Mouse (Mus musculus) mouse embryonic stem cell (cell line): ENCODE measurements at regions not wholly inside any gene's neighbourhood (a gene's known extent, or its start where the extent isn't known, plus 50 kb on each side); places are given as distances from the start of the nearest gene placed in this dataset.

Experiments used
- in situ Hi-C, 2 experiments: fragments of 300-500 bp; cut with MboI; formaldehyde crosslinking; loops; 1 replicate in 1 of 2; 3 replicates in 1 of 2; pipeline ENCODE4 v1.14.3; 2019 to 2020; ENCODE audit warnings: low sequenced_read_pairs in 2 of 2, low pct_unique_long_range_greater_than_20kb in 1 of 2, mixed read lengths in 1 of 2; ENCODE audit not compliant: unreplicated experiment in 1 of 2

DNA sequence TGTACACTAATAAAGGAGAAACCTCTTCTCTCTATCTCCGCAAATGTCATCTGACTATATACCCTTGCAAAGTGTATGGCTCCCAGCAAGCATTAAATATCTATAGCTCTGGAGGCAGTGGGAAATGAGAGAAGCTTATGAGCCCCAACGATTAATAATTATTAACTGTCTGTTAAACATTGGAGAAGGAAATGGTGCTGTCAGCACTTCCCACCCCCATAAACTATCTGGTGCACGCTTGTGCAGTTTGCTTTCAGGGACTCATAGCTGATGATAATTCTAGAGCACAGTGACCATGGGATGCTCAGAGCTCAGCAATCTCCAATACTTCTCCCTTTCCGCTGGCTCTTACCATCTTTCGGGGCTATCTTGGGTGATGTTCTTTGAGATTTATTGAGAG is 541.2 kb downstream of the Grxcr1 start:
- in situ Hi-C loops = no loop called here

DNA sequence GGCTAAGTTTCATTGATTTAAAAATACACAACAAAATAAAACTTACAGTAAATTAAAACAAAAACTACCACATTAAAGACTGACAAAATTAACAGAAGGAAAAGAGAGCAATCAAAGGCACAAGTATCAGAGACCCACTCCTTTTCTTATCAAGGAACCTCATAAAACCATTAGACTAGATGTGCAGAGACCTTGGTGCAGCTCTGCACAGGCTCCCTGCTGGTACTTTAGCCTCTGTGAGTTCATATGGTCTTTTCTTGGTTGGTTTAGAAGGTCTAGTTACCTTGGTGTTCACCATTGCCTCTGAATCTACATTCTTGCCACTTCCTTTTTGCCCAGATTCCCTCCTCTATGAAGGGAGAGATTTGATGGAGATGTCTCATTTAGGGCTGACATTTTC is 544.2 kb downstream of the Grxcr1 start:
- in situ Hi-C loops = no loop called here

DNA sequence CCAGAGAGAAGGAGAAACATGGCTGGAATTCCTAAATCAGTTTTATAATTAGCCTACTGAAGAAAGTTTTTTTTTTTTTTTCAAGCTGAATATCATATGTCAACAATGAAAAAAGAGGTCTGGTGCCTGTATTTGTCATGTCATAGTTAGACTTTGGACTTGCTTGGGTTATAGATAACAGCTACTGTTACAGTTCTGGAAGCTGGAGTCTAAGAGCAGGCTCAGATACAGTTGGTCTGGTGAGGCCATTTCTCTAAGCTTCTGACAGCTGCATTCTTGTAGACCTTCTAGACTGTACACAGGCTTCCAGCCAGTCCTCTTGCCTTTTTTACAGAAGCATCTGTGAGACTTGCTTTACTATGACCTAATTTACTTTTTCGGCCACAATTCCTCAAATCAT is 546.9 kb downstream of the Grxcr1 start:
- in situ Hi-C loops = no loop called here

DNA sequence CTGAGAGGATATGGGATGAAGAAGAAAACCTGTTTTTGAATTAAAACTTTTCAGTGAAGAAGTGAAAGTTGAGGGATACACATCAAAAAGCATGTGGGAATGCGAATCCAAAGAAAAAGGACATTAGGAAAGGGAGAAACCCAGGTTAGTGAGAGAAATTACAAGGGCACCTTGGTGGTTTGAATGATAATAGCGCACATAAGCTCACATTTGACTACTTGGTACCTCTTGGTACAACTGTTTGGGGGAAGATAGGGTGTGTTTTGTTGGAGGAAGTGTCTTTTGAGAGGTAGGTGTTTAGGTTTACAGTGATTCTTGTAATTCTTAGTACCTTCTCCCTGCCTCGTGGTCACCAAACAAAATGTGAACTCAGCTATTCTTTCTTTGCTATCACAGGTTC is 560.8 kb downstream of the Grxcr1 start:
- in situ Hi-C loops = no loop called here

DNA sequence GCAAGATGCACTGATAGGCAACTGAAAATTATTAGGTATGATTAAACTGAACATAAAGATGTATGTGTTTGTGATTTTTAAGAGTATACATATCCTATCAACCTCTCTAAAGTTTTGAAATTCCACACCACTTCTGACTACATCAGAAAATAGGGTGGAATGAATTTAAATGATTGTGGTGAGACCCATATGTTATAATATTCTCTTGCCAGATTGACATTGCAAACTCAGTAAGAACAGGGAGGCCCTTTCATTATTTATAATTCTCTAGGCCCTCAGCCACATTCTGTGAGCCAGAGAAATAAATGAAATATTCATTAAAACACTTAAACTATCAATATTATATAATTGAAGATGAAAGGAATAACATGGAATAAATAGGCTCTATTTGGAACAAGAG is 586.8 kb downstream of the Grxcr1 start:
- in situ Hi-C loops = loop anchor here in 1 of 2 experiments (25.0 kb wide), 1 partner anchor 106 kb away; no protein-coding TSS in a partner anchor

DNA sequence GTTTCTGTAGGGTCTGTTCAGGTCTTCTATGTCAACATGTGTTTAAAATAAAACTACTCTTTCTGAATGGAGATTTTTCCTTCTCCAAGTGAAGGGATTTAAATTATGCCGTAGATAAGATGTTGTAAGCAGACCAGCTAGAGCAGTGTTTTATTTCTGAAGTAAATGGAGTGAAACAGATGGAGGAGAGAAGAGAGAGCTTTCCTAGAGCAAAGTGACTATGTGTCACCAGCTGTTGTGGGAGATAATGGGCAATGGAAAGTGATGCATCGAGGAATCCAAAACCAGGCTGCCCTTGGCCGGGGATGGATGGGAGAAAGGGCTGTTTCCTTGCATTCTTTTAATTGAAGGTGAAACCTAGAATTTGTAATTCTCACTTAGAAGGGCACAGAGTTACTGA is 603.8 kb downstream of the Grxcr1 start:
- in situ Hi-C loops = no loop called here

DNA sequence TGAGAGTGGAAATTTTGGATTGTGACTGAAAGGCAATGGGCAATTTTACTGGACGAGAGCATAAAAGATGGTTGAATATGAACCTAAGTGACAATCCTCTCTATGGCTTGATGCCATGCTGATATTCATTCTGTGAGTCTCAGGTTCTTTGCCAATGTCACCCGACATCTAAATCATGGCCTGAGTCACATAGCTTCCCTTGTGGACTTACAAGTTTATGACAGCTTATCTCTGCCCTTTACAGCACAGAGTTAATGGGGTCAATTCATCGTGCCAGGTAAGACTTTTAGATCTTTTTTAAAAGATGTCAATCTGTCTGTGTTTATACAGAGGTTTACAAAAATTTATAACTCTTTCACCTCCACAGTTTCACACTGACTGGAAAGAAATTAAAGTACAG is 641.2 kb downstream of the Grxcr1 start:
- in situ Hi-C loops = no loop called here

DNA sequence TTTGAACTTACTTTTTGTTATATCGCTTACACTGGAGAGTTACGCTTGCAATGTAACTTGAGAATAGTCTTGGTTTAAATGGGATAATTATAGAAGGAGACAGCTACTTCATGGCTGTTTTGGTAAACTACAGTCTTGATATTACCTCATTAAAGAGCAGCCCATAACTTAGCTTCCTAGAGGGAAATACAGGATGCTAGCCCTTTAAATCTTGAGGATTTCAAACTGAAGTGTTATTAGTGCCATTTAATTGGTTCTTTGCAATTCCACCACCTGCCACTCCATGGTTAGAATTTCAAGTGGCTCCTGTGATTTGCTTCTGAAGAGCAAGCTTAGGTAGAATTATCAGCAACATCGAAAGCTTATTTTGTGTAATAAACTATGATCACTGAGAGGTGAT is 640.1 kb downstream of the Kctd8 start:
- in situ Hi-C loops = no loop called here

DNA sequence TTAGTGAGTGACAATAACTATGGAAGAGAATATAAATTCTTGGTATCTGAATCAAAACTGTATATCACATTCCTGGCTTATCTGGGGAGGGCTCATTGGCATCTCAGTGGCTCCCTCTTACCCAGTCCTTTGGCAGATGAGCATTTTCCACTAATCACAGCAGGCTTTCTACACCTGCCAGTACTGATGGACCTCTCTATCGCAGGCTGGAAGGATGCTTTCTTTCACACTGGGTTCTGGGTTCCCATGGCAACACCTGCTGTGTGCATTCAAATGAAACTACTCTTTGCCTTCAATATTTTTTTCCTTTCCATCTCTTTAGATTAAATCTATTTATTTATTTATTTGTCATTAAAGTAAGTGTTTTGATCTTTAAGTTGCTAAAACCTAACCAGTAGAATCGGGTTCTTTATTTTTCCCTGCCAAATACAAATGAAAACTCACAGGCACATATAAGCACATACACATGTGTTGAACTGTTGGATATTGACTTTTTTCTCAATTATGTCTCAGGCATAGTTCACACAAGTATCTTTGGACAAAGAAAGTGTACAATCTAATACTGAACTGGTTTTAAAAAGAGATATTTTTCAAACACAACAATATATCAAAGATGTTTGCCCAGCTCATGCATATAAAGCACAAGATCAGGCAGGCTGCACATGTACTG is 635.9 kb downstream of the Kctd8 start:
- in situ Hi-C loops = no loop called here

DNA sequence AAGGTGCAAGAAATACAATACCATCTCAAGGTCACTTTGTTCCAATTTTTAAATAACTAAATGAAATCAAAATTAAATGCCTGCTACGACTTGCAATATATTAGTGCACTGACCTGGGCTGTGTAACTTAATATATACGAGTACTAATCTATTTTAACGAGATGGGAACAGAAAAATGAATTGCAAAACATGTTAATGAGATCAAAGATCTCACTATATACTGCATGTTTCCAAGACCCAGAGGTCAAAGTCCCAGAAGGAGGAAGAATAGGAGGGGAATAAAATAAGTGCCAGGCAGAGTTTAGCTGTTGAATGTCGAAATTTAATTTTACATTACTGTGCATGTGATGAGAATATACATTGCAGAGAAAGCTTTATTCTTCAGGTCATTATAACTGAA is 614.7 kb downstream of the Kctd8 start:
- in situ Hi-C loops = no loop called here

DNA sequence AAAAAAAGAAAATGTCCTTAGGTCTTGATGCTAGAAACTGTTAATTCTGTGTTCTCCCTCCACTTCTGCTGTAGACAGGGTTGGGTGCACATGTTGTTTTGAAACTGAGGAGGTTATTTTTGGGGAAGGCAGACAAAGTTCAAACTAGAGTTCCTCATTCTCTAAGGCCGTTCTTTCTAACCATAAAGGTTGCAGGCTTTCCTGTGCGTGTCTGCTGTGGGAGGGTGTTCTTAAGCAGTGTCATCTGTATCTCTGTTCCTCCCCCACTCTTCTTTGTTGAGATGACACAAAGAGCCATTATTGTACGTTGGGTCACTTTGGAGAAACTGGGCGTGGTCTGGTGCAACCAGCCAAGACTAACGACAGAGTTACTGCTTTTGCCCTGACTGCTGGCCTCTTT is 606.3 kb downstream of the Kctd8 start:
- in situ Hi-C loops = no loop called here

DNA sequence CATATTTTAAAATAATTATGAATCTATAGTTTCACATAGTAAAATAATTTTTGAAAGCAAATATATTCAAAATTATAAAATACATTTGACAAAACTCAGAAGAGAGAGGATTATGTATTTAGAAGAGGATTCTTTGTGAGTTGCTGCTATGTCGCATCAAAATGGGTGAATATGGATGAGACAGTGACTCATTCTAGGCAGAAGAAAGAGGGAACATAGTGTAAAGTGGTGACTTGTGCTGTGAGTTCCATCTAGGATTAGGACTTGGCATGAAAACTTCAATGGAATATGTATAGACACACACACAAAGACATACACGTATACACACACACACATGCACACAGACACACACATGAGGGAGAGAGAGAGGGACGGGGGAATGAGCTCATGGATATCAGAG is 591.0 kb downstream of the Kctd8 start:
- in situ Hi-C loops = no loop called here

DNA sequence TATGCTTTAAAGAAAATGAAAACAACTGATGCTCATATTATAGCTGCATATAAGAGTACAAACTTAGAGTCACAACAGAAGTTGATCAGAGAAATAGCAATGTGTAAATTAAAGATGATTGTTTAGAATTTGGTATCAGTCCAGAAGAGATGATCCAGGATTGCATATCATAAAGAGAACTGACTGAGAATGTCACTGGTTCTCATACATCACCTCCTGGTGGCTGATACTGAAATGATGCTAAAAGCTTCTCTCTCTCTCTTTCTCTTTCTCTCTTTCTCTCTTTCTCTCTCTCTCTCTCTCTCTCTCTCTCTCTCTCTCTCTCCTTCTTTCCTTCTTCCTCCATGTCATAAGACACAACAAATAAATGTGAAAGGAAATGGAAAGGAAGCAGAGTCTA is 588.5 kb downstream of the Kctd8 start:
- in situ Hi-C loops = no loop called here
